Mouse (Mus musculus) heart, embryonic 12.5 days (tissue): ENCODE results near the gene Npw. TPM values are rescaled to one million over a fixed set of nuclear protein-coding genes. Genes with fewer than 3 reads are reported as not detected.
A peak's percentile ranks its signal among the peaks of the same experiment; 100 is the strongest.

Experiments used
- ATAC-seq: fragments of 200-750 bp; cut with Nextera tagmentation; 2 replicates; pipeline ENCODE4 v1.8.0; 2017; ENCODE audit warnings: moderate TSS enrichment, moderate library complexity; ENCODE audit not compliant: insufficient number of reproducible peaks, low FRiP score
- H3K27ac ChIP-seq: fragments of 300-500 bp; sonication (generic); 2 replicates; pipeline ENCODE4 v1.5.1; 2016; ENCODE audit warnings: mild to moderate bottlenecking, moderate library complexity; ENCODE audit not compliant: poor library complexity, severe bottlenecking
- H3K27me3 ChIP-seq: fragments of 300-500 bp; sonication (generic); replicated peaks from 2 replicates; pipeline ENCODE4 v1.6.1; 2016; ENCODE audit warnings: mild to moderate bottlenecking, moderate library complexity
- H3K36me3 ChIP-seq: fragments of 300-500 bp; sonication (generic); 2 replicates; pipeline ENCODE4 v1.6.1; 2016; ENCODE audit warnings: mild to moderate bottlenecking, moderate library complexity
- H3K4me1 ChIP-seq: fragments of 300-500 bp; sonication (generic); replicated peaks from 2 replicates; pipeline ENCODE4 v1.6.1; 2016; ENCODE audit warnings: mild to moderate bottlenecking
- H3K4me2 ChIP-seq: fragments of 300-500 bp; sonication (generic); 2 replicates; pipeline ENCODE4 v1.6.1; 2016; ENCODE audit warnings: mild to moderate bottlenecking, moderate library complexity
- H3K4me3 ChIP-seq: fragments of 300-500 bp; sonication (generic); 2 replicates; pipeline ENCODE4 v1.5.1; 2016; ENCODE audit warnings: mild to moderate bottlenecking
- H3K9ac ChIP-seq: fragments of 300-500 bp; sonication (generic); 2 replicates; pipeline ENCODE4 v1.6.1; 2016; ENCODE audit warnings: mild to moderate bottlenecking, moderate library complexity
- H3K9me3 ChIP-seq: fragments of 300-500 bp; sonication (generic); replicated peaks from 2 replicates; pipeline ENCODE4 v1.6.1; 2016; ENCODE audit warnings: mild to moderate bottlenecking, moderate library complexity
- WGBS: fragments of 180-500 bp; shearing (Covaris S2); methylation state at CpG from one replicate; pipeline ENCODE4 v1.1.7; 2016; 5-methylcytosine and 5-hydroxymethylcytosine counted together
- polyA plus RNA-seq: library from polyadenylated mRNA; unstranded; fragments of >200 nt; fragmentation: Nextera tagmentation; extraction: Ambion mirVana; gene quantifications from 2 replicates; pipeline ENCODE4 v1.2.1, GENCODE M21; 2016

Npw gene
- polyA plus RNA-seq, 1 experiment from 2014 or later: not detected

GRCm38 (mm10) chr17:24628646-24629045 is 29.6 kb downstream of the Npw start:
- no peak overlapping the region for H3K9ac ChIP-seq
- no peak overlapping the region; the same call in 1 of the 2 replicates for H3K27ac ChIP-seq
- ATAC-seq: no peak
- H3K4me1 ChIP-seq: peaks cover 16% of the 10 kb centered on the region
- no peak overlapping the region for H3K4me2 ChIP-seq
- H3K4me3 ChIP-seq: no peak overlapping the region
- 23% methylated on average over 5 of the region's 5 CpGs for WGBS
- no peaks in the 10 kb centered on the region for H3K9me3 ChIP-seq
- H3K36me3 ChIP-seq: peaks cover 70% of the 10 kb centered on the region
- H3K27me3 ChIP-seq: no peaks in the 10 kb centered on the region

DNA sequence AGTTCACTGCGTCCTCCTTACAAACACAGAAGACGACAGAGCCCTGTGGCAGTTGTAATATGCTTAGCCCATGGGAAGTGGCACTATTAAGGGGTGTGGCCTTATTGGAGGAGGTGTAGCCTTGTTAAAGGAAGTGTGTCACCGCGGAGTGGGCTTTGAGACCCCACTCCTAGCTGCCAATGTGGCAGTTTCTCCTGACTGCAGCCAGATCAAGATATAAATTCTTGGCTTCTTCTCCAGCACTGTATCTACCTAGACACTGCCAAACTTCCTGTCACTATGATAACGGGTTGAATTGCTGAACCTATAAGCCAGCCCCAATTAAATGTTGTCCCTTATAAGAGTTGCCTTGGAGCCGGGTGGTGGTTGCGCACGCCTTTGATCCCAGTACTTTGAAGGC is 32.8 kb downstream of the Npw start:
- Histone ChIP-seq H3K9me3 (no peaks in the 10 kb centered on the region), H3K36me3 (peaks cover 98% of the 10 kb centered on the region), H3K4me1 (no peaks in the 10 kb centered on the region), H3K27ac (no peak overlapping the region), H3K9ac (no peak overlapping the region), H3K4me2 (no peak overlapping the region), H3K4me3 (no peak overlapping the region), H3K27me3 (no peaks in the 10 kb centered on the region)
- WGBS: 89% methylated on average over 8 of the region's 8 CpGs
- no peak for ATAC-seq

DNA sequence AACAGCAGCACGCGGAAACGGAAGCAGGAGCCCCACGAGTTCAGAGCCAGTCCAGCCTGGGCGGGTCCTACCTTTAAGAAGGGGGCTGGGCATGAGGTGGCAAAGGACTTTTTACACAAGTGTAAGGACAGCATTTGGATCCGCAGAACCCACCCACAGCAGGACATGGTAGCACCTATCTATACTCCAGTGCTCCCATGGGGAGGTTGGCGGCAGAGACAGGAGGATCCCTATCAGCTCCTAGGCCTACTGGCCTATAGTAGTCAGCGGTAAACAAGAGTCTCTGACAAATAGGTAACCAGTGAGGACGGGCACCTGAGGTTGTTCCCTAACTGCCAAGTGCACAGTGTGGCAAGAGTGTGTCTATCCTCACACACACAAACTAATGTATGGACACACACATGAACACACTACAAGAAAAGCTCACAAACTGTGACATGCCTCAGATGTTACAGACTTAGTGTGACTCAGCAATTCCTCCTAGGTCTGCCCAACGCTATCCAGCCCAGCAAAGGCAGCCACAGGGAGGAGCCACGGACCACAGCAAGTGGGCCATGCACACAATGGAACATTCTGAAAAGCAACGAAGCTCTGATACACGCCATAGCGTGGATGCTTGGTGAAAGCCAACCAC is 40.6 kb downstream of the Npw start:
- WGBS: 81% methylated on average over 14 of the region's 14 CpGs
- Histone ChIP-seq H3K4me1 (no peaks in the 10 kb centered on the region), H3K9ac (no peak overlapping the region), H3K4me2 (no peak overlapping the region), H3K36me3 (peaks cover 95% of the 10 kb centered on the region), H3K27me3 (no peaks in the 10 kb centered on the region), H3K27ac (no peak overlapping the region), H3K4me3 (no peak overlapping the region), H3K9me3 (no peaks in the 10 kb centered on the region)
- ATAC-seq: peak; percentile 86

GRCm38 (mm10) chr17:24610711-24611110 is 47.5 kb downstream of the Npw start:
- WGBS: 50% methylated on average over 2 of the region's 2 CpGs
- Histone ChIP-seq H3K9ac (no peak overlapping the region), H3K27me3 (no peaks in the 10 kb centered on the region), H3K4me1 (peaks cover 11% of the 10 kb centered on the region), H3K4me3 (no peak overlapping the region), H3K9me3 (no peaks in the 10 kb centered on the region), H3K4me2 (no peak overlapping the region), H3K27ac (peak overlapping the region; percentile 29; the same call in 1 of the 2 replicates), H3K36me3 (peaks cover 70% of the 10 kb centered on the region)
- peak; percentile 54; the same call in 1 of the 2 replicates for ATAC-seq

GRCm38 (mm10) chr17:24608874-24609273 is 49.4 kb downstream of the Npw start:
- Histone ChIP-seq H3K27ac (no peak overlapping the region), H3K4me1 (peaks cover 11% of the 10 kb centered on the region), H3K9ac (no peak overlapping the region), H3K36me3 (peaks cover 70% of the 10 kb centered on the region), H3K27me3 (no peaks in the 10 kb centered on the region), H3K4me3 (no peak overlapping the region), H3K9me3 (no peaks in the 10 kb centered on the region), H3K4me2 (no peak overlapping the region)
- no peak for ATAC-seq
- 81% methylated on average over 8 of the region's 8 CpGs for WGBS

DNA sequence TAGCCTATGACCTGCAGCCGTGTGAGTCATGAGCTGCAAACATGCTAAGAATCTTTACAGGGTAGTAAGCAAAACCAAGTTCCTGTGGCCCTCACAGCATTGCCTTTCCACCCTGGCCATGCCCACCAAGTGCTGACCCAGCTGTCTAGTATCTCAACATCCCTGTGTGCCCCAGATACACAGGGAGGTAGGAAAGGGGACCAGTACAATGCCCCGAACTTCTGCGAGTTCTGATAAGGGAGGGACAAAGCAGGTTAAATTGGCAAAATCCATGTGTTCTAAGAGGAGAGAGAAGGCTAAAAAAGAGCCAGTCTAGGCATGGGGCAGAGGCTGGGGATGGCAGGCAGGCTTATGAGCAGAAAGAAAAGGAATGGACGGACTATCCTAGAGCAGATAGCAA is 49.9 kb downstream of the Npw start:
- Histone ChIP-seq H3K4me3 (no peak overlapping the region), H3K4me1 (peaks cover 11% of the 10 kb centered on the region), H3K4me2 (no peak overlapping the region), H3K36me3 (peaks cover 70% of the 10 kb centered on the region), H3K27me3 (no peaks in the 10 kb centered on the region), H3K9ac (no peak overlapping the region), H3K9me3 (no peaks in the 10 kb centered on the region), H3K27ac (no peak overlapping the region)
- WGBS: 79% methylated on average over 4 of the region's 4 CpGs
- no peak for ATAC-seq

Other genes starting within 250 kb of the Npw start
- 246 and 247 TPM in 2 replicates for gene Rnps1, start 243.9 kb downstream of the Npw start, polyA plus RNA-seq
- gene Eci1, start 231.8 kb downstream of the Npw start, polyA plus RNA-seq: 209 and 215 TPM in 2 replicates
- gene Dnase1l2, start 215.4 kb downstream of the Npw start, polyA plus RNA-seq: 2.3 and 2.4 TPM in 2 replicates
- 22.2 and 22.5 TPM in 2 replicates for gene E4f1, start 188.1 kb downstream of the Npw start, polyA plus RNA-seq
- 71.9 and 73.7 TPM in 2 replicates for gene Pgp, start 188.1 kb downstream of the Npw start, polyA plus RNA-seq
- not detected in 2 replicates for gene Bricd5, start 184.6 kb downstream of the Npw start, polyA plus RNA-seq
- 17.8 and 20.5 TPM in 2 replicates for gene Mlst8, start 179.4 kb downstream of the Npw start, polyA plus RNA-seq
- 0.64 and 0.77 TPM in 2 replicates for gene Caskin1, start 169.9 kb downstream of the Npw start, polyA plus RNA-seq
- 71.8 and 81.4 TPM in 2 replicates for gene Traf7, start 130.5 kb downstream of the Npw start, polyA plus RNA-seq
- gene Rab26, start 124.2 kb downstream of the Npw start, polyA plus RNA-seq: 1.2 TPM in 2 replicates
- 18.1 and 18.9 TPM in 2 replicates for gene Pkd1, start 108.6 kb downstream of the Npw start, polyA plus RNA-seq
- 66.5 and 74.6 TPM in 2 replicates for gene Tsc2, start 25.8 kb downstream of the Npw start, polyA plus RNA-seq
- gene Nthl1, start 25.8 kb downstream of the Npw start, polyA plus RNA-seq: 7.8 and 8.3 TPM in 2 replicates
- 56.6 and 59.7 TPM in 2 replicates for gene Slc9a3r2, start 8.1 kb downstream of the Npw start, polyA plus RNA-seq
- 20.1 and 21.2 TPM in 2 replicates for gene Zfp598, start 11.2 kb upstream of the Npw start, polyA plus RNA-seq
- 0.68 and 1.0 TPM in 2 replicates for gene Syngr3, start 31.5 kb upstream of the Npw start, polyA plus RNA-seq
- 34.0 and 37.8 TPM in 2 replicates for gene Gfer, start 37.7 kb upstream of the Npw start, polyA plus RNA-seq
- 1.3 and 1.8 TPM in 2 replicates for gene Noxo1, start 37.8 kb upstream of the Npw start, polyA plus RNA-seq
- 45.9 and 49.5 TPM in 2 replicates for gene Tbl3, start 49.2 kb upstream of the Npw start, polyA plus RNA-seq
- not detected in 2 replicates for gene Rnf151, start 59.6 kb upstream of the Npw start, polyA plus RNA-seq
- 810 and 828 TPM in 2 replicates for gene Rps2, start 59.7 kb upstream of the Npw start, polyA plus RNA-seq
- gene Ndufb10, start 66.0 kb upstream of the Npw start, polyA plus RNA-seq: 351 and 363 TPM in 2 replicates
- 0.34 and 0.76 TPM in 2 replicates for gene Rpl3l, start 69.4 kb upstream of the Npw start, polyA plus RNA-seq
- 17.3 and 18.2 TPM in 2 replicates for gene Msrb1, start 78.2 kb upstream of the Npw start, polyA plus RNA-seq
- gene Hs3st6, start 94.5 kb upstream of the Npw start, polyA plus RNA-seq: 0.72 TPM in 1 of 2 replicates, not detected in the other
- gene Meiob, start 145.8 kb upstream of the Npw start, polyA plus RNA-seq: not detected in 2 replicates
- gene Hagh, start 181.7 kb upstream of the Npw start, polyA plus RNA-seq: 39.9 and 41.2 TPM in 2 replicates
- gene Fahd1, start 191.9 kb upstream of the Npw start, polyA plus RNA-seq: 36.5 TPM in 2 replicates
- 0.12 and 0.24 TPM in 2 replicates for gene Igfals, start 207.5 kb upstream of the Npw start, polyA plus RNA-seq
- gene Nubp2, start 227.9 kb upstream of the Npw start, polyA plus RNA-seq: 31.9 and 33.1 TPM in 2 replicates
- gene Spsb3, start 228.2 kb upstream of the Npw start, polyA plus RNA-seq: 25.7 and 28.3 TPM in 2 replicates
- gene Eme2, start 236.6 kb upstream of the Npw start, polyA plus RNA-seq: 25.4 and 27.2 TPM in 2 replicates
- gene Mrps34, start 236.7 kb upstream of the Npw start, polyA plus RNA-seq: 91.1 and 94.9 TPM in 2 replicates
- 34.5 and 36.5 TPM in 2 replicates for gene Nme3, start 238.0 kb upstream of the Npw start, polyA plus RNA-seq